ENCODE assay signal across 20 mouse cellular contexts in genomic region chr11:57250129-57250528, GRCm38 (mm10).
DNase-seq lines count a peak whose midpoint lies in the region; ATAC-seq and TF ChIP-seq lines count a peak whose summit lies in the region.
"Had no signal": no experiment of that assay in that cellular context is flagged by ENCODE, and none has a peak within 500 bp of the region (broad histone marks: within the 10 kb centered on the region; RNA-seq: fewer than 3 reads in every experiment).

No protein-coding gene starts in this region.

- no peak overlapping the region for H3K27ac ChIP-seq in hindbrain, postnatal 0 days
- no peak overlapping the region for H3K27ac ChIP-seq in hindbrain, embryonic 13.5 days
- H3K27ac ChIP-seq in neural tube, embryonic 11.5 days (ENCODE audit: low read depth, low read length): no peak overlapping the region
- no peak overlapping the region for H3K27ac ChIP-seq in heart, embryonic 10.5 days
- H3K27ac ChIP-seq: gastrocnemius, adult 2 months; intestine, embryonic 15.5 days had no signal

- no peak for TF ChIP-seq CTCF in hindbrain, postnatal 0 days (IDR thresholded peaks at IDR 0.05; ENCODE audit: low read depth)

- H3K9me3 ChIP-seq in hindbrain, postnatal 0 days (ENCODE audit: low read length): no peaks in the 10 kb centered on the region
- no peaks in the 10 kb centered on the region for H3K9me3 ChIP-seq in hindbrain, embryonic 13.5 days
- H3K9me3 ChIP-seq in neural tube, embryonic 11.5 days (ENCODE audit: control insufficient read depth, low read length): no peaks in the 10 kb centered on the region
- no peaks in the 10 kb centered on the region for H3K9me3 ChIP-seq in heart, embryonic 10.5 days
- H3K9me3 ChIP-seq: intestine, embryonic 15.5 days had no signal

- ATAC-seq in hindbrain, postnatal 0 days: peak; percentile 59
- ATAC-seq in hindbrain, embryonic 13.5 days (ENCODE audit: low FRiP score): no peak
- ATAC-seq in neural tube, embryonic 11.5 days (ENCODE audit: insufficient read depth, low FRiP score, low TSS enrichment): no peak
- ATAC-seq: CD4-positive, CD25-positive, alpha-beta regulatory T cell, adult 4 months; forebrain, embryonic 14.5 days; intestine, embryonic 15.5 days had no signal

- H3K4me2 ChIP-seq in hindbrain, postnatal 0 days (ENCODE audit: low read depth, low read length): no peak overlapping the region
- H3K4me2 ChIP-seq in hindbrain, embryonic 13.5 days: no peak overlapping the region
- no peak overlapping the region for H3K4me2 ChIP-seq in neural tube, embryonic 11.5 days (ENCODE audit: low read depth)
- H3K4me2 ChIP-seq: intestine, embryonic 15.5 days had no signal

- no peak overlapping the region for H3K9ac ChIP-seq in hindbrain, postnatal 0 days (replicated peaks; ENCODE audit: low read length)
- H3K9ac ChIP-seq in hindbrain, embryonic 13.5 days: no peak overlapping the region
- H3K9ac ChIP-seq in neural tube, embryonic 11.5 days (ENCODE audit: low read length): no peak overlapping the region
- H3K9ac ChIP-seq: intestine, embryonic 15.5 days had no signal

- DNase-seq in embryo, embryonic 10 days (ENCODE audit: low spot score): peak; percentile 10
- DNase-seq in embryo, embryonic 10.5 days (ENCODE audit: low spot score): no peak
- peak; percentile 11 for DNase-seq in hindbrain, postnatal 0 days (ENCODE audit: low spot score)
- DNase-seq in neural tube, embryonic 11.5 days (ENCODE audit: low spot score): peak; percentile 26
- no peak for DNase-seq in neural tube, embryonic 10.5 days (ENCODE audit: extremely low spot score, low spot score)
- DNase-seq in heart, embryonic 10.5 days (ENCODE audit: low spot score): no peak
- DNase-seq: adrenal gland, postnatal 14 days; B cell, adult 2 months; cerebellum, adult 18-20 months; cerebellum, adult 9-11 months; cerebellum, postnatal 36 days; gastrocnemius, adult 2 months; gastrocnemius, postnatal 25 days; heart, postnatal 10 days; heart, postnatal 4 days had no signal

- H3K4me3 ChIP-seq in hindbrain, postnatal 0 days (ENCODE audit: low read length): no peak overlapping the region
- H3K4me3 ChIP-seq in hindbrain, embryonic 13.5 days: no peak overlapping the region
- H3K4me3 ChIP-seq in neural tube, embryonic 11.5 days (ENCODE audit: low read depth, low read length): no peak overlapping the region
- H3K4me3 ChIP-seq in heart, embryonic 10.5 days: no peak overlapping the region
- H3K4me3 ChIP-seq: gastrocnemius, adult 2 months; intestine, embryonic 15.5 days had no signal

- no peaks in the 10 kb centered on the region for H3K27me3 ChIP-seq in hindbrain, postnatal 0 days (ENCODE audit: insufficient read depth, low read length)
- no peaks in the 10 kb centered on the region for H3K27me3 ChIP-seq in hindbrain, embryonic 13.5 days
- no peaks in the 10 kb centered on the region for H3K27me3 ChIP-seq in neural tube, embryonic 11.5 days (ENCODE audit: control insufficient read depth, insufficient read depth, low read length)
- H3K27me3 ChIP-seq in heart, embryonic 10.5 days (ENCODE audit: insufficient read depth, poor library complexity, severe bottlenecking): no peaks in the 10 kb centered on the region
- H3K27me3 ChIP-seq: intestine, embryonic 15.5 days had no signal

- 43% methylated on average over 7 of the region's 7 CpGs for whole genome bisulfite sequencing in hindbrain, postnatal 0 days
- 51% methylated on average over 7 of the region's 7 CpGs for WGBS in hindbrain, embryonic 13.5 days
- WGBS in neural tube, embryonic 11.5 days: 77% methylated on average over 7 of the region's 7 CpGs
- WGBS in heart, embryonic 10.5 days: 81% methylated on average over 7 of the region's 7 CpGs

- H3K4me1 ChIP-seq in hindbrain, postnatal 0 days (ENCODE audit: insufficient read depth, low read length): no peaks in the 10 kb centered on the region
- peaks cover 18% of the 10 kb centered on the region for H3K4me1 ChIP-seq in hindbrain, embryonic 13.5 days (replicated peaks)
- H3K4me1 ChIP-seq in neural tube, embryonic 11.5 days (ENCODE audit: control insufficient read depth, insufficient read depth, low read length): no peaks in the 10 kb centered on the region
- H3K4me1 ChIP-seq in heart, embryonic 10.5 days: no peaks in the 10 kb centered on the region
- H3K4me1 ChIP-seq: intestine, embryonic 15.5 days had no signal

- no peaks in the 10 kb centered on the region for H3K36me3 ChIP-seq in hindbrain, postnatal 0 days (ENCODE audit: insufficient read depth, low read length)
- H3K36me3 ChIP-seq in hindbrain, embryonic 13.5 days: no peaks in the 10 kb centered on the region
- no peaks in the 10 kb centered on the region for H3K36me3 ChIP-seq in neural tube, embryonic 11.5 days (ENCODE audit: control insufficient read depth, insufficient read depth, low read length)
- H3K36me3 ChIP-seq in heart, embryonic 10.5 days: no peaks in the 10 kb centered on the region
- H3K36me3 ChIP-seq: G1E; intestine, embryonic 15.5 days had no signal

Comparison
In these comparisons a context has a peak if more than half of its experiments do, and no peak if none do; other contexts are left out.
1. DNase-seq: peak in embryo, embryonic 10 days (single experiment), hindbrain, postnatal 0 days (single experiment) and neural tube, embryonic 11.5 days (single experiment); none in embryo, embryonic 10.5 days (single experiment), neural tube, embryonic 10.5 days (single experiment) and heart, embryonic 10.5 days (single experiment).